Mouse (Mus musculus): ENCODE measurements around the gene Tmcc1. TPM values are rescaled to one million over a fixed set of nuclear protein-coding genes. Genes with fewer than 3 reads are reported as not detected.

Tmcc1 gene
- total and polyA plus RNA-seq, 3 experiments, result 9.1 to 30.6 TPM; not detected in 1

DNA sequence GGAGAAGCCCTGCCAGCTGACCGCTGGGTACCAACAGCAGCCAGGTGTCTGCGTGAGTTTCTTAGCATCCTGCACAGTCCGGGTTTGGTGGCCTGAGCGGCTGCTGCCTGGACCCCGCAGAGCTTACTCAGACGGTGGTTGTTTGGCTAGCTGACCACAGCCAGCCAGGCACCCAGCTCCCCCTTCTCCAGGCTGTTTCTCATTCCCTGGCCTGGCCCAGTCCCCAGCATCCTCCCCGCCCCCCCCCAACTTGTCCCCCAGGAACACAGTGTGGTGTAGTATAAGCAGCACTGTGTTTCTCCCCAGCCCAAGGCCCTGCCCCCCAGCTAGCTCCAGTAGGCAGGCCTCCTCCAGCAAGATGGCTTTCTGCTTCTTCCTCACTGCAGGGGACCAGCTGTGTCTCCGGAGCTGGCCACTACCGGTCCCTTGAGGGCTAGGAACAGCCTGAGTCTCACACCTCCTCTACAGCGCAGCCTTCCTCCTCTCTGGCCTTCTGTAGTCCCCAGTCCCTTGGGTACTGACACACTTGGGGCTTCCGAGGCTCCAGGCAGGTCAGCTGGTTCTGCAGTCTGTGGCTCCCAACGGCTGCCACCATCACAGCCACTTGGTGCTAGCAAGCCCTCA, 206.7 kb downstream of the Tmcc1 start:
- H3K36me3 ChIP-seq (ENCODE audit: control insufficient read depth in 1 of 2, insufficient read depth in 2 of 2, low read length in 2 of 2), result no peaks in the 10 kb centered on the region

DNA sequence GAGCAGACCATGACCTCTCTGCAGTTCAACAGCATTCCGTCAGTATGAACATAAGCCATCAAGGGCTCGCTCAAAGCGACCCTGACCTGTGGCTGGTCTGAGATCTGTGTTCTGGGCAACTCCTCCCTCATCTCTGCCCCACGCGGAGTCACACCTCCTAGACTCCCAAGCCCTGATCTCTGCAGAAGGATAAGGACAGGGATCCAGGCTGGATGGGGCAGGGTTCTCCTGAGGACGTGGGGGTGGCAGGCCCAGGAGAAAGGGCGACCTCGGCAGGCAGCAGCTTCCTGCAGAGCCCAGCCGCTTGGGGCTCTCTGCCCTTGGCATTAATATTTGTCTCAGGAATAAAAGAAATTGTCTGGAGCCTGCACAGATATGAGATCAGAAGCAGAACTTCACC, 207.7 kb downstream of the Tmcc1 start:
- Histone ChIP-seq H3K36me3 (ENCODE audit: control insufficient read depth in 1 of 2, insufficient read depth in 2 of 2, low read length in 2 of 2) (no peaks in the 10 kb centered on the region), H3K4me3 (ENCODE audit: control insufficient read depth in 1 of 2, insufficient read depth in 1 of 2, low read depth in 2 of 2, low read length in 2 of 2) (no peak overlapping the region), H3K9ac (ENCODE audit: control insufficient read depth, low read depth, low read length, poor library complexity, severe bottlenecking) (no peak overlapping the region), H3K27ac (ENCODE audit: control insufficient read depth, low read depth, low read length) (no peak overlapping the region), H3K27me3 (ENCODE audit: control insufficient read depth in 1 of 2, insufficient read depth in 2 of 2, low read length in 2 of 2) (no peaks in the 10 kb centered on the region), H3K4me1 (ENCODE audit: control insufficient read depth in 1 of 2, insufficient read depth in 2 of 2, low read length in 2 of 2) (no peaks in the 10 kb centered on the region), H3K79me2 (ENCODE audit: control insufficient read depth, insufficient read depth, low read length, poor library complexity) (no peaks in the 10 kb centered on the region), H3K9me3 (replicated peaks; ENCODE audit: insufficient read depth, low read length) (no peaks in the 10 kb centered on the region)
- TF ChIP-seq MAFK (IDR thresholded peaks at IDR 0.05; ENCODE audit: borderline replicate concordance, low read depth, low read length), result no peak
- no peak for TF ChIP-seq ZC3H11A (IDR thresholded peaks at IDR 0.05; ENCODE audit: low read depth, low read length)
- no peak for TF ChIP-seq JUND (IDR thresholded peaks at IDR 0.05; ENCODE audit: low read depth, low read length)
- no peak for TF ChIP-seq NRF1 (IDR thresholded peaks at IDR 0.05; ENCODE audit: insufficient read depth, low read depth, low read length, poor library complexity, severe bottlenecking)
- TF ChIP-seq CTCF (IDR thresholded peaks at IDR 0.05 in 2 of 3, conservative IDR thresholded peaks at IDR 0.05 in 1 of 3; ENCODE audit: control insufficient read depth in 1 of 3, insufficient read depth in 1 of 3, low read depth in 2 of 3, low read length in 3 of 3, poor library complexity in 1 of 3, severe bottlenecking in 1 of 3), result no peak
- TF ChIP-seq ELF1 (IDR thresholded peaks at IDR 0.05; ENCODE audit: low read depth, low read length), result no peak
- no peak for TF ChIP-seq TBP (IDR thresholded peaks at IDR 0.05; ENCODE audit: low read depth, low read length)
- no peak for TF ChIP-seq ETS1 (IDR thresholded peaks at IDR 0.05; ENCODE audit: low read depth, low read length)
- no peak for TF ChIP-seq MYB (IDR thresholded peaks at IDR 0.05; ENCODE audit: low read depth, low read length)
- TF ChIP-seq KAT2A (conservative IDR thresholded peaks at IDR 0.05; ENCODE audit: low read depth, low read length), result no peak
- TF ChIP-seq RCOR1 (IDR thresholded peaks at IDR 0.05; ENCODE audit: low read depth, low read length), result no peak
- no peak for TF ChIP-seq POLR2AphosphoS5 (IDR thresholded peaks at IDR 0.05; ENCODE audit: borderline replicate concordance, low read depth, low read length)
- no peak for TF ChIP-seq TAL1 (IDR thresholded peaks at IDR 0.05; ENCODE audit: low read length)
- TF ChIP-seq SIN3A (IDR thresholded peaks at IDR 0.05; ENCODE audit: low read length), result no peak
- no peak for TF ChIP-seq ZKSCAN1 (IDR thresholded peaks at IDR 0.05; ENCODE audit: low read depth, low read length)
- TF ChIP-seq CHD1 (IDR thresholded peaks at IDR 0.05; ENCODE audit: low read depth, low read length), result no peak
- TF ChIP-seq CHD2 (IDR thresholded peaks at IDR 0.05; ENCODE audit: low read length), result no peak
- TF ChIP-seq MXI1 (IDR thresholded peaks at IDR 0.05; ENCODE audit: low read depth, low read length), result no peak
- no peak for DNase-seq (ENCODE audit: low read depth, low spot score)

More for the DNA sequence above, 206.7 kb downstream of the Tmcc1 start:
- Histone ChIP-seq H3K9me3 (replicated peaks; ENCODE audit: insufficient read depth, low read length) (no peaks in the 10 kb centered on the region), H3K4me1 (ENCODE audit: control insufficient read depth in 1 of 2, insufficient read depth in 2 of 2, low read length in 2 of 2) (no peaks in the 10 kb centered on the region), H3K4me3 (ENCODE audit: control insufficient read depth in 1 of 2, insufficient read depth in 1 of 2, low read depth in 2 of 2, low read length in 2 of 2) (no peak overlapping the region), H3K27me3 (ENCODE audit: control insufficient read depth in 1 of 2, insufficient read depth in 2 of 2, low read length in 2 of 2) (no peaks in the 10 kb centered on the region), H3K79me2 (ENCODE audit: control insufficient read depth, insufficient read depth, low read length, poor library complexity) (no peaks in the 10 kb centered on the region), H3K27ac (ENCODE audit: control insufficient read depth, low read depth, low read length) (no peak overlapping the region), H3K9ac (ENCODE audit: control insufficient read depth, low read depth, low read length, poor library complexity, severe bottlenecking) (no peak overlapping the region)
- DNase-seq (ENCODE audit: low read depth, low spot score), result no peak
- no peak for TF ChIP-seq GABPA (IDR thresholded peaks at IDR 0.05; ENCODE audit: low read depth, low read length)
- no peak for TF ChIP-seq CTCF (IDR thresholded peaks at IDR 0.05 in 2 of 3, conservative IDR thresholded peaks at IDR 0.05 in 1 of 3; ENCODE audit: control insufficient read depth in 1 of 3, insufficient read depth in 1 of 3, low read depth in 2 of 3, low read length in 3 of 3, poor library complexity in 1 of 3, severe bottlenecking in 1 of 3)
- TF ChIP-seq CHD2 (IDR thresholded peaks at IDR 0.05; ENCODE audit: low read length), result no peak
- no peak for TF ChIP-seq E2F4 (IDR thresholded peaks at IDR 0.05; ENCODE audit: borderline replicate concordance, low read depth, low read length)
- TF ChIP-seq TCF12 (IDR thresholded peaks at IDR 0.05; ENCODE audit: low read depth, low read length), result no peak

Measured in MEL (cell line).